Mouse (Mus musculus): ENCODE results near the gene Rasa1. TPM values are rescaled to one million over a fixed set of nuclear protein-coding genes. Genes with fewer than 3 reads are reported as not detected.

The Rasa1 gene
- polyA plus RNA-seq, 1 experiment from 2014 or later, result 44.1 TPM

- no peaks in the 10 kb centered on the region for H3K27me3 ChIP-seq (ENCODE audit: low read depth, poor library complexity, severe bottlenecking)
- H3K27ac ChIP-seq (replicated peaks), result no peak overlapping the region
- WGBS, result 86% methylated on average over 4 of the region's 4 CpGs
- no peak for DNase-seq (ENCODE audit: low spot score)
- no peaks in the 10 kb centered on the region for H3K4me1 ChIP-seq
- H3K36me3 ChIP-seq, result peaks cover 73% of the 10 kb centered on the region
- no peaks in the 10 kb centered on the region for H3K9me3 ChIP-seq (replicated peaks)
- H3K4me3 ChIP-seq, result no peak overlapping the region
These were observed 70.3 kb downstream of the Rasa1 start for GRCm38 (mm10) chr13:85218656-85219055.

- Histone ChIP-seq H3K4me3 (no peak overlapping the region), H3K27ac (replicated peaks) (no peak overlapping the region), H3K9me3 (replicated peaks) (no peaks in the 10 kb centered on the region), H3K36me3 (peaks cover 48% of the 10 kb centered on the region), H3K4me1 (no peaks in the 10 kb centered on the region), H3K27me3 (ENCODE audit: low read depth, poor library complexity, severe bottlenecking) (no peaks in the 10 kb centered on the region)
- WGBS, result 87% methylated on average over 1 of the region's 1 CpGs
- no peak for DNase-seq (ENCODE audit: low spot score)
These were observed 78.6 kb downstream of the Rasa1 start for GRCm38 (mm10) chr13:85210353-85210752.

GRCm38 (mm10) chr13:85208656-85209055, 80.3 kb downstream of the Rasa1 start:
- Histone ChIP-seq H3K27ac (replicated peaks) (no peak overlapping the region), H3K36me3 (peaks cover 46% of the 10 kb centered on the region), H3K9me3 (replicated peaks) (no peaks in the 10 kb centered on the region), H3K4me1 (no peaks in the 10 kb centered on the region), H3K4me3 (no peak overlapping the region), H3K27me3 (ENCODE audit: low read depth, poor library complexity, severe bottlenecking) (no peaks in the 10 kb centered on the region)
- DNase-seq (ENCODE audit: low spot score), result no peak
- 97% methylated on average over 6 of the region's 6 CpGs for WGBS

GRCm38 (mm10) chr13:85207493-85207892, 81.4 kb downstream of the Rasa1 start:
- 80% methylated on average over 2 of the region's 2 CpGs for WGBS
- Histone ChIP-seq H3K9me3 (replicated peaks) (no peaks in the 10 kb centered on the region), H3K4me3 (no peak overlapping the region), H3K27me3 (ENCODE audit: low read depth, poor library complexity, severe bottlenecking) (no peaks in the 10 kb centered on the region), H3K27ac (replicated peaks) (no peak overlapping the region), H3K36me3 (peaks cover 46% of the 10 kb centered on the region), H3K4me1 (no peaks in the 10 kb centered on the region)
- no peak for DNase-seq (ENCODE audit: low spot score)

GRCm38 (mm10) chr13:85191253-85191652, 97.7 kb downstream of the Rasa1 start:
- Histone ChIP-seq H3K9me3 (replicated peaks) (no peaks in the 10 kb centered on the region), H3K27me3 (ENCODE audit: low read depth, poor library complexity, severe bottlenecking) (no peaks in the 10 kb centered on the region), H3K4me1 (peaks cover 10% of the 10 kb centered on the region), H3K27ac (replicated peaks) (no peak overlapping the region), H3K4me3 (no peak overlapping the region), H3K36me3 (peaks cover 35% of the 10 kb centered on the region)
- no peak for DNase-seq (ENCODE audit: low spot score)
- 93% methylated on average over 2 of the region's 2 CpGs for WGBS

GRCm38 (mm10) chr13:85189644-85190121, 99.2 kb downstream of the Rasa1 start:
- DNase-seq (ENCODE audit: low spot score), result peak; percentile 61
- Histone ChIP-seq H3K27me3 (ENCODE audit: low read depth, poor library complexity, severe bottlenecking) (no peaks in the 10 kb centered on the region), H3K4me1 (peaks cover 10% of the 10 kb centered on the region), H3K36me3 (peaks cover 35% of the 10 kb centered on the region), H3K4me3 (peak overlapping the region; percentile 93), H3K9me3 (replicated peaks) (no peaks in the 10 kb centered on the region), H3K27ac (replicated peaks) (peak overlapping the region; percentile 86)
- 3% methylated on average over 17 of the region's 17 CpGs for WGBS

- Histone ChIP-seq H3K4me1 (peaks cover 10% of the 10 kb centered on the region), H3K9me3 (replicated peaks) (no peaks in the 10 kb centered on the region), H3K27ac (replicated peaks) (peak within 1 kb of the TSS; percentile 86), H3K27me3 (ENCODE audit: low read depth, poor library complexity, severe bottlenecking) (no peaks in the 10 kb centered on the region), H3K36me3 (peaks cover 33% of the 10 kb centered on the region), H3K4me3 (peak within 1 kb of the TSS; percentile 93)
- WGBS, result 2% methylated on average over 44 of the region's 44 CpGs
- peak; percentile 92 for DNase-seq (ENCODE audit: low spot score)
These were observed 99.9 kb downstream of the Rasa1 start, which contains the start of gene Ccnh for GRCm38 (mm10) chr13:85188903-85189643. Ccnh (plus strand) TSS chr13:85189408.

Other genes with a start within 250 kb of the Rasa1 start
- 103 and 109 TPM in 2 replicates for gene Ccnh, start 99.7 kb downstream of the Rasa1 start, polyA plus RNA-seq (2016; fragmentation: Nextera tagmentation; extraction: Ambion mirVana)

Measured in midbrain, embryonic 10.5 days (tissue).